Mouse (Mus musculus) midbrain, embryonic 11.5 days (tissue): ENCODE results near the gene Rnf145. TPM values are rescaled to one million over a fixed set of nuclear protein-coding genes. Genes with fewer than 3 reads are reported as not detected.
A peak's percentile ranks its signal among the peaks of the same experiment; 100 is the strongest.

Experiments used
- ATAC-seq: fragments of 200-750 bp; cut with Nextera tagmentation; 2 replicates; pipeline ENCODE4 v1.8.0; 2017; ENCODE audit warnings: moderate TSS enrichment, moderate library complexity; ENCODE audit not compliant: low FRiP score
- DNase-seq: peaks from one replicate; pipeline ENCODE4 v3.0.0; 2015; ENCODE audit warnings: low spot score; ENCODE audit errors: missing footprints
- H3K27ac ChIP-seq: fragments of 300-500 bp; sonication (generic); 2 replicates; pipeline ENCODE4 v1.5.1; 2014; ENCODE audit warnings: low read depth, low read length
- H3K27me3 ChIP-seq: fragments of 300-500 bp; sonication (generic); 2 replicates; pipeline ENCODE4 v1.6.1; 2014; ENCODE audit warnings: mild to moderate bottlenecking, low read length, moderate library complexity, mixed read lengths; ENCODE audit not compliant: control insufficient read depth, insufficient read depth
- H3K36me3 ChIP-seq: fragments of 300-500 bp; sonication (generic); 2 replicates; pipeline ENCODE4 v1.6.1; 2014; ENCODE audit warnings: mild to moderate bottlenecking, low read length, moderate library complexity, mixed read lengths; ENCODE audit not compliant: control insufficient read depth, insufficient read depth
- H3K4me1 ChIP-seq: fragments of 300-500 bp; sonication (generic); 2 replicates; pipeline ENCODE4 v1.6.1; 2014; ENCODE audit warnings: low read length; ENCODE audit not compliant: control insufficient read depth, insufficient read depth
- H3K4me2 ChIP-seq: fragments of 300-500 bp; sonication (generic); 2 replicates; pipeline ENCODE4 v1.6.1; 2014; ENCODE audit warnings: mild to moderate bottlenecking, moderate library complexity
- H3K4me3 ChIP-seq: fragments of 300-500 bp; sonication (generic); 2 replicates; pipeline ENCODE4 v1.5.1; 2014; ENCODE audit warnings: low read depth, low read length
- H3K9ac ChIP-seq: fragments of 300-500 bp; sonication (generic); 2 replicates; pipeline ENCODE4 v1.6.1; 2014; ENCODE audit warnings: low read length
- H3K9me3 ChIP-seq: fragments of 300-500 bp; sonication (generic); 2 replicates; pipeline ENCODE4 v1.6.1; 2016; ENCODE audit warnings: low read length; ENCODE audit not compliant: control insufficient read depth
- WGBS: fragments of 180-500 bp; shearing (Covaris S2); extraction: QIAGEN DNeasy Blood & Tissue Kit; methylation state at CpG from one replicate; pipeline ENCODE4 v1.1.7; 2014; 5-methylcytosine and 5-hydroxymethylcytosine counted together
- polyA plus RNA-seq: library from polyadenylated mRNA; unstranded; fragments of >200 nt; fragmentation: Nextera tagmentation; extraction: Ambion mirVana; gene quantifications from 2 replicates; pipeline ENCODE4 v1.2.1, GENCODE M21; 2014

Rnf145 gene
- polyA plus RNA-seq, 1 experiment from 2014 or later = 154 TPM

DNA sequence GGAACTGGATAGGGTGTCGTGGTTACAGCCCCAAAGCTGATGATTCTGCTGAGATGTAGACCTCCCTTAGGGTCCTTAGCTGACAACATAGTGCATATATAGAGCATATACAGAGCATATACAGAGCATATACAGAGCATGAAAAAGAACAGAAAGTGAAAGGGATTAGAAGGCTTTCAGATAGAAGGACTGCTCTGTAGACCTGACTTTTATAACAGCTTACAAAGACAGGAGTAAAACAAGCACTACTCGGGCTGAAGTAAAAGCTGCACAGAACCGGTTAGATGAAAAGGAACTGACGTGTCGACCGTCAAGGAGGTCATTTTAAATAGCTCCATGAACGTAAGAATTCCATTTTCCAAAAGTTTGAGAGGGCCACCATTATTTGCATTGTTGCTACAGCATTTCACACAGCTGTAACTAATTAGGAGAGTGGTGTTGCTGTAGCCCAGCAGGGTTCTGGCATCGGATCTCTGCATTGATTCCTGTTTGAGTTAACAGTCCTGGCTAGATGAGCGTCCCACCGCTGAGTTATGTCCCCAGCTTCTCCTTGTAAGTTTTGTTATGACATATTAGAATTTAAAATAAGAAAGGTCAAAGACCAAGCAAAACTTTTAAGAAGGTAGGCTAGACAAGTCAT, 20.6 kb downstream of the Rnf145 start:
- ATAC-seq = no peak
- no peaks in the 10 kb centered on the region for H3K9me3 ChIP-seq
- H3K36me3 ChIP-seq = peaks cover 1% of the 10 kb centered on the region; the same call in 1 of the 2 replicates
- H3K27ac ChIP-seq = no peak overlapping the region
- no peak for DNase-seq
- H3K9ac ChIP-seq = no peak overlapping the region
- H3K4me2 ChIP-seq = no peak overlapping the region
- no peaks in the 10 kb centered on the region for H3K4me1 ChIP-seq
- no peaks in the 10 kb centered on the region for H3K27me3 ChIP-seq
- WGBS = 80% methylated on average over 10 of the region's 10 CpGs
- H3K4me3 ChIP-seq = no peak overlapping the region

- WGBS = 89% methylated on average over 9 of the region's 9 CpGs
- peaks cover 4% of the 10 kb centered on the region; the same call in 1 of the 2 replicates for H3K36me3 ChIP-seq
These were observed 21.5 kb downstream of the Rnf145 start for GRCm38 (mm10) chr11:44540243-44540642.

GRCm38 (mm10) chr11:44541280-44541679, 22.5 kb downstream of the Rnf145 start:
- Histone ChIP-seq H3K36me3 (peaks cover 4% of the 10 kb centered on the region; the same call in 1 of the 2 replicates), H3K4me3 (no peak overlapping the region), H3K27me3 (no peaks in the 10 kb centered on the region), H3K27ac (no peak overlapping the region), H3K9me3 (no peaks in the 10 kb centered on the region), H3K4me2 (no peak overlapping the region), H3K4me1 (no peaks in the 10 kb centered on the region), H3K9ac (no peak overlapping the region)
- DNase-seq (no peak), ATAC-seq (no peak)
- WGBS = 92% methylated on average over 5 of the region's 5 CpGs

More at GRCm38 (mm10) chr11:44540243-44540642, 21.5 kb downstream of the Rnf145 start:
- no peak overlapping the region for H3K27ac ChIP-seq
- ATAC-seq (no peak), DNase-seq (no peak)
- no peaks in the 10 kb centered on the region for H3K27me3 ChIP-seq
- no peak overlapping the region for H3K9ac ChIP-seq
- H3K4me2 ChIP-seq = no peak overlapping the region
- no peaks in the 10 kb centered on the region for H3K4me1 ChIP-seq
- H3K4me3 ChIP-seq = no peak overlapping the region
- H3K9me3 ChIP-seq = no peaks in the 10 kb centered on the region

DNA sequence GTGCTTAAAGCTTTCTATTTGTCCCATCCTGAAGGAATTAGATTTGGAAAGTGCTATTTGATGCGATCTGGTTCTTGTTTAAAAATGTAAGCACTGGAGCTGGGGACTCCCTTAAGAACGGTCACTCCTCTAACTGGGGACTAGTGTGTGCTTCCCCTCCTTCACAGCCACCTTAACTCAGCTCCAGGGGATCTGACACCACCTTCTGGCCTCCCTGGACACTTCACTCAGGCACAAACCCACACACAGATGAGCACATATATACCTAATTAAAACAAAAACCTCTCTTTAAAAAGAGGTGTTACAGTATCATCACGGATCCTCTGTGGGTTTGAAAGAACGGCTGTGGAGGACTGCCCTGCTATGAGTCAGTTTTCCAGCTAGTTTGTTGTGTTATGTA, 23.0 kb downstream of the Rnf145 start:
- Histone ChIP-seq H3K4me3 (no peak overlapping the region), H3K27me3 (no peaks in the 10 kb centered on the region), H3K36me3 (peaks cover 4% of the 10 kb centered on the region; the same call in 1 of the 2 replicates), H3K27ac (no peak overlapping the region), H3K4me2 (no peak overlapping the region), H3K4me1 (no peaks in the 10 kb centered on the region), H3K9me3 (no peaks in the 10 kb centered on the region), H3K9ac (no peak overlapping the region)
- 84% methylated on average over 4 of the region's 4 CpGs for WGBS
- ATAC-seq (no peak), DNase-seq (no peak)

DNA sequence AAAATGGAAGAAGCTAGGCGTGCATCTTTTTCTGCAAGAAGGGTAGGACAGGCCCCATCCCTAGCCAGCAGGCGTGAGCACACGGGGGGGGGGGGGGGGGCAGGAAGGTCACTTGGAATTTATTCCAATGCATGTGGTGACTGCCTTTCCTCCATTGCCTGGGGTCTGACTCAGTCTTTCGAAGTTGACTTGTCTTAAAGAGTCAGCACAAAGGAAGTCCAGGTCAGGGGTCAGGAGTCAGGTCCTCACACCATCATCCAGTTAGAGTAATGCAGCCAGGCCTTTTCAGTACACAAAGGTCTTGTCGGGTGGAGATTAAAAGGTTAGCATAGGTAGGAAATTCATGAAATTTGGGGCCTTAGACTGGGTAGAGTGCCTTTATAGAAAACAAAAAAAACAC, 24.8 kb downstream of the Rnf145 start:
- H3K4me3 ChIP-seq = no peak overlapping the region
- ATAC-seq (no peak), DNase-seq (no peak)
- no peak overlapping the region for H3K27ac ChIP-seq
- no peaks in the 10 kb centered on the region for H3K4me1 ChIP-seq
- H3K9me3 ChIP-seq = no peaks in the 10 kb centered on the region
- no peak overlapping the region for H3K4me2 ChIP-seq
- no peaks in the 10 kb centered on the region for H3K27me3 ChIP-seq
- H3K9ac ChIP-seq = no peak overlapping the region
- WGBS = 43% methylated on average over 5 of the region's 5 CpGs
- peaks cover 5% of the 10 kb centered on the region; the same call in 1 of the 2 replicates for H3K36me3 ChIP-seq

DNA sequence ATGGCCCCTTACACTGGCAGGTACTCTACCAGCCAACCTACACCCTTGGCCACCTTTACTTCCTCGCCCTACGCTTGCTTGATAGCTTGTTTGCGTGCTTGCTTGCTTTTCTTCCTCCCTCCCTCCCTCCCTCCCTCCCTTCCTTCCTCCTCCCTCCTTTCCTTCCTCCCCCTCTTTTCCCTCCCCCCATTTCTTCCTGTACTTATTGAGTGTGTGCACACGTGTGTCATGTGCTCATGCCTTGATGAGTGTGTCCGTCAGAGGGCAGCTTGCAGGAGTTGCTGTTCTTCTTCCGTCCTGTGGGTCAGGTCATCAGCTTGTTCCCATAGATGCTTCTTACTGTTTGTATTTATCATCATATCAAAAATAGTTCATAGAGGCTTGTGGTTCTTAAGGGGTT, 25.2 kb downstream of the Rnf145 start:
- Histone ChIP-seq H3K36me3 (peaks cover 9% of the 10 kb centered on the region), H3K4me1 (no peaks in the 10 kb centered on the region)
- ATAC-seq = no peak

DNA sequence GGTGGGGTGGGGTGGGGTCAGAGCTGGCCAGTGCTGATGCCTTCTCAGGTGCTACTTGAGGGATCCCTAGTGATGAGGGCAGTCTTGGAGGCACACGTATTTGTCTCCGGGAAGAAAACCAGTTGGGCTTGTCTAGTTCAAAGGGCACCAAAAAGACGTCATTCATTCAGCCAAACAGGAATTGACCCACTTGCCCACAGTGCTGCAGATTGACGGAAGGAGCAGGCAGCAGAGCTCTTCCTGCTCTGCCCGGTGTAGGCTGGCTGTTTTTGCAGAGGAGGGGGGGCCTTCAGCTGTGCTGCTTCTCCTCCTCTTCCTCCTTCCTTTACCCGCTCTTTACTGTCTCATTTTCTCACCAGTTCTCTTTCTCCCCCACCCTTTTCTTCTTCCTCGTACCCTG, 26.4 kb downstream of the Rnf145 start:
- Histone ChIP-seq H3K4me1 (no peaks in the 10 kb centered on the region), H3K4me2 (no peak overlapping the region), H3K27ac (no peak overlapping the region), H3K9me3 (no peaks in the 10 kb centered on the region), H3K36me3 (peaks cover 9% of the 10 kb centered on the region), H3K27me3 (no peaks in the 10 kb centered on the region), H3K9ac (no peak overlapping the region), H3K4me3 (no peak overlapping the region)
- 67% methylated on average over 7 of the region's 7 CpGs for WGBS
- DNase-seq = no peak
- ATAC-seq = no peak

More for the DNA sequence above, 25.2 kb downstream of the Rnf145 start:
- Histone ChIP-seq H3K9me3 (no peaks in the 10 kb centered on the region), H3K4me3 (no peak overlapping the region), H3K9ac (no peak overlapping the region), H3K27me3 (no peaks in the 10 kb centered on the region), H3K27ac (no peak overlapping the region), H3K4me2 (no peak overlapping the region)
- WGBS = 85% methylated on average over 6 of the region's 6 CpGs
- DNase-seq = no peak

GRCm38 (mm10) chr11:44546250-44546649, 27.5 kb downstream of the Rnf145 start:
- WGBS = 90% methylated on average over 8 of the region's 8 CpGs

DNA sequence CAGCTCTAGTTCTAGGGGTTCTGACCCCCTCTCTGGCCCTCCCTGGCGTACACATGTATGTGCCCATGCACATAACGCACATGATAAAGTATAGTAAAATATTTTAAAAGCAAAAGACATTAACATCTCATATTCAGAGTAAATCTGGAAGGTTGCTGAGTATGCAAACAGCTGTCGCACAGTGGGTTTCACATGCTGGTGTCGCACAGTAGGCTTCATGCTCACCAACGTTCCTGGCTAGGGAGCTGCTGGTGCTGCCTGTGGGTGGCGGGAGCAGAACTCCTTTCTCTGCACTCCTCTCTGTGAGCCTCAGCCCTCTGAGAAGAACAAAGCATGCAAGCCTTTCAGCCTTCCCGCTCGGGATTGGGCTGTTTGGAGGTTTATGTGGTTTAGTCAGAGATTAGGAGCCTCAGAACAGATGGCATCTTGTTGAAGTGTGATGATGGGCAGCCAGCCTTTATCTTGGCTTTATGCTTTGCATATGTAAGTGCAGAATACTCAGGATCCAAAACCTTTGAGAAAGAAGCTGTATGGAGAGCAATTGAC, 29.0 kb downstream of the Rnf145 start:
- Histone ChIP-seq H3K27ac (no peak overlapping the region), H3K27me3 (no peaks in the 10 kb centered on the region), H3K9ac (no peak overlapping the region), H3K4me3 (no peak overlapping the region), H3K36me3 (peaks cover 30% of the 10 kb centered on the region), H3K4me1 (no peaks in the 10 kb centered on the region), H3K9me3 (no peaks in the 10 kb centered on the region), H3K4me2 (no peak overlapping the region)
- DNase-seq (no peak), ATAC-seq (peak; percentile 35; the same call in 1 of the 2 replicates)
- WGBS = 73% methylated on average over 8 of the region's 8 CpGs

More at GRCm38 (mm10) chr11:44546250-44546649, 27.5 kb downstream of the Rnf145 start:
- H3K4me2 ChIP-seq = no peak overlapping the region
- H3K27me3 ChIP-seq = no peaks in the 10 kb centered on the region
- ATAC-seq (no peak), DNase-seq (no peak)
- H3K9me3 ChIP-seq = no peaks in the 10 kb centered on the region
- no peak overlapping the region for H3K27ac ChIP-seq
- H3K4me3 ChIP-seq = no peak overlapping the region
- H3K36me3 ChIP-seq = peaks cover 20% of the 10 kb centered on the region
- H3K4me1 ChIP-seq = no peaks in the 10 kb centered on the region
- H3K9ac ChIP-seq = no peak overlapping the region
